ENCODE assay signal across 8 mouse cellular contexts in genomic region chr4:118259782-118260463, GRCm38 (mm10). TPM values are rescaled to one million over a fixed set of nuclear protein-coding genes. Genes with fewer than 3 reads are reported as not detected.
DNase-seq lines count a peak whose midpoint lies in the region; ATAC-seq and TF ChIP-seq lines count a peak whose summit lies in the region.
"Had no signal": no experiment of that assay in that cellular context is flagged by ENCODE, and none has a peak within 500 bp of the region (broad histone marks: within the 10 kb centered on the region; RNA-seq: fewer than 3 reads in every experiment).

No protein-coding gene starts in this region.

- no peaks in the 10 kb centered on the region for H3K9me3 ChIP-seq in forebrain, embryonic 13.5 days (replicated peaks)
- H3K9me3 ChIP-seq in limb, embryonic 13.5 days: no peaks in the 10 kb centered on the region
- no peaks in the 10 kb centered on the region for H3K9me3 ChIP-seq in stomach, embryonic 15.5 days
- H3K9me3 ChIP-seq: megakaryocyte, embryonic 14.5 days had no signal

- H3K36me3 ChIP-seq in forebrain, embryonic 13.5 days (ENCODE audit: poor library complexity, severe bottlenecking): peaks cover 49% of the 10 kb centered on the region
- H3K36me3 ChIP-seq in limb, embryonic 13.5 days: peaks cover 59% of the 10 kb centered on the region
- peaks cover 10% of the 10 kb centered on the region; the same call in 1 of the 2 replicates for H3K36me3 ChIP-seq in stomach, embryonic 15.5 days

- TF ChIP-seq POLR2A in lung, adult 2 months (IDR thresholded peaks at IDR 0.05; ENCODE audit: borderline replicate concordance, extremely low read depth, low read depth, low read length): no peak

- H3K4me3 ChIP-seq in lung, adult 2 months (replicated peaks; ENCODE audit: extremely low read depth, low read depth, low read length): no peak overlapping the region
- H3K4me3 ChIP-seq in forebrain, embryonic 13.5 days: peak overlapping the region; percentile 48; the same call in 1 of the 2 replicates
- peak overlapping the region; percentile 51; the same call in 1 of the 2 replicates for H3K4me3 ChIP-seq in limb, embryonic 13.5 days
- peak overlapping the region; percentile 47; the same call in 1 of the 2 replicates for H3K4me3 ChIP-seq in stomach, embryonic 15.5 days (replicated peaks)

- TF ChIP-seq CTCF in lung, adult 2 months (IDR thresholded peaks at IDR 0.05; ENCODE audit: insufficient read depth, low read length): no peak

- H3K4me1 ChIP-seq in lung, adult 2 months (ENCODE audit: control insufficient read depth, insufficient read depth, low read length): peaks cover 6% of the 10 kb centered on the region; the same call in 1 of the 2 replicates
- peaks cover 78% of the 10 kb centered on the region for H3K4me1 ChIP-seq in forebrain, embryonic 13.5 days
- peaks cover 45% of the 10 kb centered on the region for H3K4me1 ChIP-seq in limb, embryonic 13.5 days
- peaks cover 38% of the 10 kb centered on the region for H3K4me1 ChIP-seq in stomach, embryonic 15.5 days

- H3K4me2 ChIP-seq in forebrain, embryonic 13.5 days: peak overlapping the region; percentile 88
- H3K4me2 ChIP-seq in limb, embryonic 13.5 days (replicated peaks): peak overlapping the region; percentile 91
- H3K4me2 ChIP-seq in stomach, embryonic 15.5 days: peak overlapping the region; percentile 75; the same call in 1 of the 2 replicates

- no peak for ATAC-seq in forebrain, embryonic 13.5 days
- no peak for ATAC-seq in limb, embryonic 13.5 days (ENCODE audit: low FRiP score, low read depth)
- ATAC-seq in stomach, embryonic 15.5 days (ENCODE audit: insufficient read depth, low FRiP score, low read depth): no peak
- ATAC-seq in inflammation-experienced regulatory T-cells, adult 6 months: no peak

- no peak overlapping the region; the same call in 1 of the 2 replicates for H3K9ac ChIP-seq in forebrain, embryonic 13.5 days
- no peak overlapping the region for H3K9ac ChIP-seq in limb, embryonic 13.5 days
- no peak overlapping the region for H3K9ac ChIP-seq in stomach, embryonic 15.5 days

- H3K27ac ChIP-seq in forebrain, embryonic 13.5 days: peak overlapping the region; percentile 88
- no peak overlapping the region; the same call in 1 of the 2 replicates for H3K27ac ChIP-seq in limb, embryonic 13.5 days
- H3K27ac ChIP-seq in stomach, embryonic 15.5 days: peak overlapping the region; percentile 65

- 71% methylated on average over 8 of the region's 8 CpGs for WGBS in lung, adult 2 months
- WGBS in forebrain, embryonic 13.5 days: 53% methylated on average over 8 of the region's 8 CpGs
- WGBS in limb, embryonic 13.5 days: 83% methylated on average over 8 of the region's 8 CpGs
- WGBS in stomach, embryonic 15.5 days: 73% methylated on average over 8 of the region's 8 CpGs

- peak; percentile 31 for DNase-seq in lung, adult 2 months
- no peak for DNase-seq in lung, postnatal 10 days
- no peak for DNase-seq in right cerebral cortex, adult 2 months (ENCODE audit: low spot score in 2 of 2)

- no peaks in the 10 kb centered on the region for H3K27me3 ChIP-seq in forebrain, embryonic 13.5 days
- H3K27me3 ChIP-seq in limb, embryonic 13.5 days: no peaks in the 10 kb centered on the region
- H3K27me3 ChIP-seq in stomach, embryonic 15.5 days (replicated peaks): no peaks in the 10 kb centered on the region

RNA-seq across cellular contexts. Expression of gene Ptprf, which starts 31.3 kb away (rescaled TPM):
- 245 and 250 TPM in 2 replicates for polyA plus RNA-seq in lung, adult 2 months (2012; rRNA removed)
- polyA plus RNA-seq in forebrain, embryonic 13.5 days (2015; fragmentation: Nextera tagmentation; extraction: Ambion mirVana): 62.9 and 76.1 TPM in 2 replicates
- 51.1 and 58.1 TPM in 2 replicates for polyA plus RNA-seq in limb, embryonic 13.5 days (2015; fragmentation: Nextera tagmentation; extraction: Ambion mirVana)
- polyA plus RNA-seq in stomach, embryonic 15.5 days (2015; fragmentation: Nextera tagmentation; extraction: Ambion mirVana): 79.2 and 85.6 TPM in 2 replicates
- under 1 TPM; 0.11 to 0.92 (median 0.56) TPM for polyA plus RNA-seq in inflammation-experienced regulatory T-cells, adult 6 months (2017; shearing (Covaris generic))

Comparison
In these comparisons a context has a peak if more than half of its experiments do, and no peak if none do; other contexts are left out.
1. RNA of gene Ptprf, which starts 31.3 kb away (polyA plus RNA-seq): 245 to 250 TPM in lung, adult 2 months, 79.2 to 85.6 TPM in stomach, embryonic 15.5 days, 62.9 to 76.1 TPM in forebrain, embryonic 13.5 days and 51.1 to 58.1 TPM in limb, embryonic 13.5 days; 0.11 to 0.92 TPM in inflammation-experienced regulatory T-cells, adult 6 months; every median in the first group is over 10 times any median in the second.
2. Peak in every context shown above with its lines, with median percentiles within 50 percentile points of each other: H3K4me2 ChIP-seq.